In genomic region chr10:71346722-71347508, GRCm38 (mm10) we compare ENCODE assay signal across 8 mouse cellular contexts. TPM values are rescaled to one million over a fixed set of nuclear protein-coding genes. Genes with fewer than 3 reads are reported as not detected.
A peak's percentile ranks its signal among the peaks of the same experiment; 100 is the strongest.
DNase-seq lines count a peak whose midpoint lies in the region; ATAC-seq lines count a peak whose summit lies in the region.

No protein-coding gene starts in this region.

- no peaks in the 10 kb centered on the region for H3K27me3 ChIP-seq in forebrain, embryonic 12.5 days
- no peaks in the 10 kb centered on the region for H3K27me3 ChIP-seq in limb, embryonic 13.5 days
- H3K27me3 ChIP-seq in neural tube, embryonic 14.5 days (ENCODE audit: control insufficient read depth, insufficient read depth, low read length), result no peaks in the 10 kb centered on the region

- H3K36me3 ChIP-seq in forebrain, embryonic 12.5 days (replicated peaks), result 0 out of 2 replicates have a peak, but pooled peaks cover 3% of the 10 kb centered on the region
- no peaks in the 10 kb centered on the region; the same call in 1 of the 2 replicates for H3K36me3 ChIP-seq in limb, embryonic 13.5 days
- H3K36me3 ChIP-seq in neural tube, embryonic 14.5 days (ENCODE audit: control insufficient read depth, insufficient read depth, low read length), result no peaks in the 10 kb centered on the region

- H3K4me1 ChIP-seq in forebrain, embryonic 12.5 days, result peaks cover 34% of the 10 kb centered on the region
- H3K4me1 ChIP-seq in limb, embryonic 13.5 days, result peaks cover 36% of the 10 kb centered on the region
- peaks cover 24% of the 10 kb centered on the region for H3K4me1 ChIP-seq in neural tube, embryonic 14.5 days (ENCODE audit: control insufficient read depth, insufficient read depth, low read length)

- peak overlapping the region; percentile 82 for H3K27ac ChIP-seq in forebrain, embryonic 12.5 days
- H3K27ac ChIP-seq in limb, embryonic 13.5 days, result peak overlapping the region; percentile 72
- peak overlapping the region; percentile 78; the same call in 1 of the 2 replicates for H3K27ac ChIP-seq in neural tube, embryonic 14.5 days (ENCODE audit: low read depth, low read length)

- WGBS in forebrain, embryonic 12.5 days, result 14% methylated on average over 13 of the region's 13 CpGs
- WGBS in limb, embryonic 13.5 days, result 9% methylated on average over 13 of the region's 13 CpGs
- WGBS in neural tube, embryonic 14.5 days, result 10% methylated on average over 13 of the region's 13 CpGs

- H3K9ac ChIP-seq in forebrain, embryonic 12.5 days, result peak overlapping the region; percentile 50
- H3K9ac ChIP-seq in limb, embryonic 13.5 days, result peak overlapping the region; percentile 91
- H3K9ac ChIP-seq in neural tube, embryonic 14.5 days (replicated peaks; ENCODE audit: low read depth, low read length), result peak overlapping the region; percentile 78

- ATAC-seq in forebrain, embryonic 12.5 days (ENCODE audit: low FRiP score), result no peak; the same call in 1 of the 2 replicates
- ATAC-seq in limb, embryonic 13.5 days (ENCODE audit: low FRiP score, low read depth), result no peak
- no peak for ATAC-seq in neural tube, embryonic 14.5 days (ENCODE audit: low read depth)

- peak overlapping the region; percentile 90 for H3K4me3 ChIP-seq in forebrain, embryonic 12.5 days (replicated peaks)
- peak overlapping the region; percentile 90 for H3K4me3 ChIP-seq in limb, embryonic 13.5 days
- peak overlapping the region; percentile 79 for H3K4me3 ChIP-seq in neural tube, embryonic 14.5 days (ENCODE audit: low read depth, low read length)

- peak overlapping the region; percentile 95 for H3K4me2 ChIP-seq in forebrain, embryonic 12.5 days
- peak overlapping the region; percentile 96 for H3K4me2 ChIP-seq in limb, embryonic 13.5 days (replicated peaks)
- H3K4me2 ChIP-seq in neural tube, embryonic 14.5 days (ENCODE audit: low read depth, low read length), result peak overlapping the region; percentile 88

- DNase-seq in embryo, embryonic 10 days (ENCODE audit: low spot score), result peak; percentile 49
- no peak for DNase-seq in embryo, embryonic 9.5 days (ENCODE audit: extremely low spot score)
- peak; percentile 70 for DNase-seq in right cerebral cortex, postnatal 4 days
- no peak for DNase-seq in right cerebral cortex, postnatal 25 days
- DNase-seq in adrenal gland, adult 8-10 months, result no peak

- no peaks in the 10 kb centered on the region for H3K9me3 ChIP-seq in forebrain, embryonic 12.5 days
- no peaks in the 10 kb centered on the region for H3K9me3 ChIP-seq in limb, embryonic 13.5 days
- H3K9me3 ChIP-seq in neural tube, embryonic 14.5 days (ENCODE audit: control insufficient read depth, low read length), result no peaks in the 10 kb centered on the region

RNA-seq across cellular contexts. Expression of gene Ipmk, which starts 0.6 kb away (rescaled TPM):
- polyA plus RNA-seq in forebrain, embryonic 12.5 days (2016; fragmentation: Nextera tagmentation; extraction: Ambion mirVana), result 24.8 and 25.9 TPM in 2 replicates
- polyA plus RNA-seq in limb, embryonic 13.5 days (2015; fragmentation: Nextera tagmentation; extraction: Ambion mirVana), result 10.2 and 11.2 TPM in 2 replicates
- polyA plus RNA-seq in neural tube, embryonic 14.5 days (2014; fragmentation: Nextera tagmentation; extraction: Ambion mirVana), result 24.3 and 26.4 TPM in 2 replicates
- 10 to 100 TPM; 12.6 to 16.3 (median 15.2) TPM for total RNA-seq in adrenal gland, adult 8-10 months (2022)

RNA-seq across cellular contexts. Expression of gene Cisd1, which starts 2.2 kb away (rescaled TPM):
- polyA plus RNA-seq in forebrain, embryonic 12.5 days (2016; fragmentation: Nextera tagmentation; extraction: Ambion mirVana), result 160 and 169 TPM in 2 replicates
- polyA plus RNA-seq in limb, embryonic 13.5 days (2015; fragmentation: Nextera tagmentation; extraction: Ambion mirVana), result 86.3 and 88.0 TPM in 2 replicates
- polyA plus RNA-seq in neural tube, embryonic 14.5 days (2014; fragmentation: Nextera tagmentation; extraction: Ambion mirVana), result 322 and 357 TPM in 2 replicates
- 100 to 1,000 TPM in 1 of 4 experiments, 10 to 100 TPM in 3; 43.8 to 104 (median 72.0) TPM for total RNA-seq in adrenal gland, adult 8-10 months (2022)

Comparison
In these comparisons a context has a peak if more than half of its experiments do, and no peak if none do; other contexts are left out.
1. DNase-seq: peak in embryo, embryonic 10 days (single experiment) and right cerebral cortex, postnatal 4 days (single experiment); none in embryo, embryonic 9.5 days (single experiment), right cerebral cortex, postnatal 25 days (single experiment) and adrenal gland, adult 8-10 months (single experiment).
2. Peak in every context shown above with its lines, with median percentiles within 50 percentile points of each other: H3K27ac ChIP-seq, H3K4me2 ChIP-seq, H3K4me3 ChIP-seq and H3K9ac ChIP-seq.